Mouse (Mus musculus): ENCODE results near the gene Metrn. TPM values are rescaled to one million over a fixed set of nuclear protein-coding genes. Genes with fewer than 3 reads are reported as not detected.
A peak's percentile ranks its signal among the peaks of the same experiment; 100 is the strongest.

Gene Metrn
- polyA plus RNA-seq, 1 experiment from 2014 or later: 10.3 TPM

- no peak for DNase-seq (ENCODE audit: low spot score)
- no peak overlapping the region for H3K27ac ChIP-seq (replicated peaks; ENCODE audit: low read depth, low read length)
- peaks cover 38% of the 10 kb centered on the region for H3K36me3 ChIP-seq (ENCODE audit: control insufficient read depth, insufficient read depth, low read length)
- no peak for ATAC-seq (ENCODE audit: low read depth)
- 87% methylated on average over 4 of the region's 4 CpGs for WGBS
- no peaks in the 10 kb centered on the region for H3K9me3 ChIP-seq (ENCODE audit: control insufficient read depth, low read length)
- no peak overlapping the region for H3K4me2 ChIP-seq (ENCODE audit: low read depth, low read length)
- H3K4me3 ChIP-seq (ENCODE audit: low read depth, low read length): no peak overlapping the region
- peaks cover 27% of the 10 kb centered on the region for H3K4me1 ChIP-seq (ENCODE audit: control insufficient read depth, insufficient read depth, low read length)
- H3K9ac ChIP-seq (ENCODE audit: low read depth, low read length): no peak overlapping the region
- H3K27me3 ChIP-seq (replicated peaks; ENCODE audit: control insufficient read depth, insufficient read depth, low read length): no peaks in the 10 kb centered on the region
These were observed 42.0 kb upstream of the Metrn start for GRCm38 (mm10) chr17:25838904-25839303.

GRCm38 (mm10) chr17:25837533-25837932 is 40.6 kb upstream of the Metrn start:
- DNase-seq (ENCODE audit: low spot score): no peak
- H3K9ac ChIP-seq (ENCODE audit: low read depth, low read length): peak overlapping the region; percentile 67
- peaks cover 38% of the 10 kb centered on the region for H3K36me3 ChIP-seq (ENCODE audit: control insufficient read depth, insufficient read depth, low read length)
- no peaks in the 10 kb centered on the region for H3K27me3 ChIP-seq (replicated peaks; ENCODE audit: control insufficient read depth, insufficient read depth, low read length)
- WGBS: 34% methylated on average over 3 of the region's 3 CpGs
- no peak for ATAC-seq (ENCODE audit: low read depth)
- no peaks in the 10 kb centered on the region for H3K9me3 ChIP-seq (ENCODE audit: control insufficient read depth, low read length)
- H3K4me3 ChIP-seq (ENCODE audit: low read depth, low read length): peak overlapping the region; percentile 44; the same call in 1 of the 2 replicates
- peak overlapping the region; percentile 88 for H3K4me2 ChIP-seq (ENCODE audit: low read depth, low read length)
- H3K27ac ChIP-seq (replicated peaks; ENCODE audit: low read depth, low read length): no peak overlapping the region; the same call in 1 of the 2 replicates
- peaks cover 20% of the 10 kb centered on the region for H3K4me1 ChIP-seq (ENCODE audit: control insufficient read depth, insufficient read depth, low read length)

- Histone ChIP-seq H3K4me1 (ENCODE audit: control insufficient read depth, insufficient read depth, low read length) (peaks cover 21% of the 10 kb centered on the region), H3K4me3 (ENCODE audit: low read depth, low read length) (peak within 1 kb of the TSS; percentile 44), H3K27ac (replicated peaks; ENCODE audit: low read depth, low read length) (peak within 1 kb of the TSS; percentile 44), H3K9me3 (ENCODE audit: control insufficient read depth, low read length) (no peaks in the 10 kb centered on the region), H3K9ac (ENCODE audit: low read depth, low read length) (peak within 1 kb of the TSS; percentile 67), H3K27me3 (replicated peaks; ENCODE audit: control insufficient read depth, insufficient read depth, low read length) (no peaks in the 10 kb centered on the region), H3K36me3 (ENCODE audit: control insufficient read depth, insufficient read depth, low read length) (peaks cover 34% of the 10 kb centered on the region), H3K4me2 (ENCODE audit: low read depth, low read length) (peak within 1 kb of the TSS; percentile 88)
- peak; percentile 73 for DNase-seq (ENCODE audit: low spot score)
- under 1% methylated on average over 19 of the region's 29 CpGs for WGBS
- peak; percentile 20; the same call in 1 of the 2 replicates for ATAC-seq (ENCODE audit: low read depth)
These were observed 40.1 kb upstream of the Metrn start, which contains the start of gene Rhbdl1 for GRCm38 (mm10) chr17:25837076-25837410. Gene Rhbdl1 (minus strand): TSS chr17:25837295.

DNA sequence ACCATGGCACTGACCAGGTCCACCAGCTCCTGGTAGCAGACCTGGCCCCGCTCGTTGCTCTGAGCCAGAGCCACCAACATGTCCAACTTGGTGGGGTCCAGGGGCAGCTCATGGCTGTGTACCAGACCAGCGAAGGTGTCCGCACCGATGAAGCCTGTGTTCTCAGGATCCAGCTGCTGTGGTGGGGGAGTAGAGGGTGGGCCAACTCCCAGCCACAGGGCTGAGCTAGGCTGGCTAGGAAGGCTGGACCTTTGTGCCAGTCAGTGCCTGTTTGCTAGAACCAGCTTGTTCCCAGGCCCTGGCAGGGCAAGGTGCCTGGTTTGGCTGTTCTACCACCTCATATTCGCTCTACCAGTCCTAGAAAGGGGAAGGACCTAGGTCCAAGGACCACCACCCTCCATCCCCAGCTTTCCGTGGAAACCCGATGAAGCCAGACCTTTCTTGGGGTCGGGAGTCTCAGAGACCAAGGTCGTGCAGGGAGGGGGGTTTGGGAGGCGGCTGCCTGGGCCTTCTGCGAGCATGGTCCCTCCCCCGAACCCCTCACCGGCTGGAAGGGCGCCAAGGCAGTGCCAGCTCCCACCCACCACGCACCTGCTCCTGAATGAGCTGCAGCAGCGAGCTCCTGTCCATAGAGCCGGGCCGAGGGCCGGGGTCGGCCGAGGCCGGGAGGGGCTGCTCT is 39.6 kb upstream of the Metrn start:
- H3K9ac ChIP-seq (ENCODE audit: low read depth, low read length): peak overlapping the region; percentile 67
- H3K27me3 ChIP-seq (replicated peaks; ENCODE audit: control insufficient read depth, insufficient read depth, low read length): no peaks in the 10 kb centered on the region
- ATAC-seq (ENCODE audit: low read depth) (no peak), DNase-seq (ENCODE audit: low spot score) (no peak)
- H3K4me3 ChIP-seq (ENCODE audit: low read depth, low read length): peak overlapping the region; percentile 44
- H3K9me3 ChIP-seq (ENCODE audit: control insufficient read depth, low read length): no peaks in the 10 kb centered on the region
- H3K36me3 ChIP-seq (ENCODE audit: control insufficient read depth, insufficient read depth, low read length): peaks cover 31% of the 10 kb centered on the region
- peak overlapping the region; percentile 88 for H3K4me2 ChIP-seq (ENCODE audit: low read depth, low read length)
- H3K4me1 ChIP-seq (ENCODE audit: control insufficient read depth, insufficient read depth, low read length): peaks cover 26% of the 10 kb centered on the region
- H3K27ac ChIP-seq (replicated peaks; ENCODE audit: low read depth, low read length): peak overlapping the region; percentile 44
- 26% methylated on average over 12 of the region's 23 CpGs for whole genome bisulfite sequencing

GRCm38 (mm10) chr17:25835816-25836215 is 38.9 kb upstream of the Metrn start:
- H3K4me1 ChIP-seq (ENCODE audit: control insufficient read depth, insufficient read depth, low read length): peaks cover 33% of the 10 kb centered on the region
- H3K4me3 ChIP-seq (ENCODE audit: low read depth, low read length): no peak overlapping the region
- no peak overlapping the region for H3K27ac ChIP-seq (replicated peaks; ENCODE audit: low read depth, low read length)
- 90% methylated on average over 16 of the region's 16 CpGs for WGBS
- no peak for ATAC-seq (ENCODE audit: low read depth)
- no peak overlapping the region for H3K9ac ChIP-seq (ENCODE audit: low read depth, low read length)
- no peaks in the 10 kb centered on the region for H3K27me3 ChIP-seq (replicated peaks; ENCODE audit: control insufficient read depth, insufficient read depth, low read length)
- no peak for DNase-seq (ENCODE audit: low spot score)
- H3K36me3 ChIP-seq (ENCODE audit: control insufficient read depth, insufficient read depth, low read length): peaks cover 31% of the 10 kb centered on the region
- H3K4me2 ChIP-seq (ENCODE audit: low read depth, low read length): peak overlapping the region; percentile 88; the same call in 1 of the 2 replicates
- no peaks in the 10 kb centered on the region for H3K9me3 ChIP-seq (ENCODE audit: control insufficient read depth, low read length)

- Histone ChIP-seq H3K4me3 (ENCODE audit: low read depth, low read length) (no peak overlapping the region), H3K9me3 (ENCODE audit: control insufficient read depth, low read length) (no peaks in the 10 kb centered on the region), H3K4me2 (ENCODE audit: low read depth, low read length) (peak overlapping the region; percentile 86; the same call in 1 of the 2 replicates), H3K27me3 (replicated peaks; ENCODE audit: control insufficient read depth, insufficient read depth, low read length) (no peaks in the 10 kb centered on the region), H3K27ac (replicated peaks; ENCODE audit: low read depth, low read length) (no peak overlapping the region), H3K9ac (ENCODE audit: low read depth, low read length) (no peak overlapping the region), H3K4me1 (ENCODE audit: control insufficient read depth, insufficient read depth, low read length) (peaks cover 38% of the 10 kb centered on the region), H3K36me3 (ENCODE audit: control insufficient read depth, insufficient read depth, low read length) (peaks cover 31% of the 10 kb centered on the region)
- ATAC-seq (ENCODE audit: low read depth): no peak
- WGBS: 90% methylated on average over 7 of the region's 7 CpGs
- no peak for DNase-seq (ENCODE audit: low spot score)
These were observed 38.4 kb upstream of the Metrn start for GRCm38 (mm10) chr17:25835301-25835700.

GRCm38 (mm10) chr17:25834595-25835222 is 37.8 kb upstream of the Metrn start:
- Histone ChIP-seq H3K27ac (replicated peaks; ENCODE audit: low read depth, low read length) (no peak overlapping the region), H3K9me3 (ENCODE audit: control insufficient read depth, low read length) (no peaks in the 10 kb centered on the region), H3K4me3 (ENCODE audit: low read depth, low read length) (peak overlapping the region; percentile 87), H3K4me1 (ENCODE audit: control insufficient read depth, insufficient read depth, low read length) (peaks cover 41% of the 10 kb centered on the region), H3K36me3 (ENCODE audit: control insufficient read depth, insufficient read depth, low read length) (peaks cover 31% of the 10 kb centered on the region), H3K9ac (ENCODE audit: low read depth, low read length) (peak overlapping the region; percentile 90), H3K4me2 (ENCODE audit: low read depth, low read length) (peak overlapping the region; percentile 86), H3K27me3 (replicated peaks; ENCODE audit: control insufficient read depth, insufficient read depth, low read length) (no peaks in the 10 kb centered on the region)
- no peak for DNase-seq (ENCODE audit: low spot score)
- no peak for ATAC-seq (ENCODE audit: low read depth)
- 84% methylated on average over 10 of the region's 12 CpGs for WGBS

GRCm38 (mm10) chr17:25833961-25834594 is 37.1 kb upstream of the Metrn start:
- peak overlapping the region; percentile 87 for H3K4me3 ChIP-seq (ENCODE audit: low read depth, low read length)
- ATAC-seq (ENCODE audit: low read depth) (no peak), DNase-seq (ENCODE audit: low spot score) (no peak)
- peak overlapping the region; percentile 86 for H3K4me2 ChIP-seq (ENCODE audit: low read depth, low read length)
- H3K9ac ChIP-seq (ENCODE audit: low read depth, low read length): peak overlapping the region; percentile 90
- no peaks in the 10 kb centered on the region for H3K27me3 ChIP-seq (replicated peaks; ENCODE audit: control insufficient read depth, insufficient read depth, low read length)
- H3K9me3 ChIP-seq (ENCODE audit: control insufficient read depth, low read length): no peaks in the 10 kb centered on the region
- peaks cover 43% of the 10 kb centered on the region for H3K4me1 ChIP-seq (ENCODE audit: control insufficient read depth, insufficient read depth, low read length)
- peaks cover 26% of the 10 kb centered on the region for H3K36me3 ChIP-seq (ENCODE audit: control insufficient read depth, insufficient read depth, low read length)
- WGBS: 31% methylated on average over 6 of the region's 6 CpGs
- H3K27ac ChIP-seq (replicated peaks; ENCODE audit: low read depth, low read length): peak overlapping the region; percentile 96

All from embryonic facial prominence, embryonic 14.5 days (tissue).